Mouse (Mus musculus) adrenal gland, postnatal 25 days (tissue): ENCODE data around the gene Pttg1ip. TPM values are rescaled to one million over a fixed set of nuclear protein-coding genes. Genes with fewer than 3 reads are reported as not detected.
A peak's percentile ranks its signal among the peaks of the same experiment; 100 is the strongest.

Experiments
- DNase-seq: peaks from one replicate; pipeline ENCODE4 v3.0.0; 2021; ENCODE audit warnings: mixed read lengths
- long read RNA-seq: library from polyadenylated mRNA; stranded (forward); transcript quantifications from one replicate; pipeline ENCODE4 v2.0.0, GENCODE M21; 2021
- total RNA-seq: library from RNA; stranded (reverse); gene quantifications from 2 replicates; pipeline ENCODE4 v1.2.3, GENCODE M21; 2021

Gene Pttg1ip
- 154 and 195 TPM in 2 replicates for total RNA-seq
- long read RNA-seq, transcript Pttg1ip-201 (6 exons, 2,294 nt), result major isoform, 448 of 496 reads
- long read RNA-seq, partial matches to known transcripts, result 33 of 496 reads
- long read RNA-seq, other reads (novel, unspliced or antisense), result 10 of 496 reads

DNA sequence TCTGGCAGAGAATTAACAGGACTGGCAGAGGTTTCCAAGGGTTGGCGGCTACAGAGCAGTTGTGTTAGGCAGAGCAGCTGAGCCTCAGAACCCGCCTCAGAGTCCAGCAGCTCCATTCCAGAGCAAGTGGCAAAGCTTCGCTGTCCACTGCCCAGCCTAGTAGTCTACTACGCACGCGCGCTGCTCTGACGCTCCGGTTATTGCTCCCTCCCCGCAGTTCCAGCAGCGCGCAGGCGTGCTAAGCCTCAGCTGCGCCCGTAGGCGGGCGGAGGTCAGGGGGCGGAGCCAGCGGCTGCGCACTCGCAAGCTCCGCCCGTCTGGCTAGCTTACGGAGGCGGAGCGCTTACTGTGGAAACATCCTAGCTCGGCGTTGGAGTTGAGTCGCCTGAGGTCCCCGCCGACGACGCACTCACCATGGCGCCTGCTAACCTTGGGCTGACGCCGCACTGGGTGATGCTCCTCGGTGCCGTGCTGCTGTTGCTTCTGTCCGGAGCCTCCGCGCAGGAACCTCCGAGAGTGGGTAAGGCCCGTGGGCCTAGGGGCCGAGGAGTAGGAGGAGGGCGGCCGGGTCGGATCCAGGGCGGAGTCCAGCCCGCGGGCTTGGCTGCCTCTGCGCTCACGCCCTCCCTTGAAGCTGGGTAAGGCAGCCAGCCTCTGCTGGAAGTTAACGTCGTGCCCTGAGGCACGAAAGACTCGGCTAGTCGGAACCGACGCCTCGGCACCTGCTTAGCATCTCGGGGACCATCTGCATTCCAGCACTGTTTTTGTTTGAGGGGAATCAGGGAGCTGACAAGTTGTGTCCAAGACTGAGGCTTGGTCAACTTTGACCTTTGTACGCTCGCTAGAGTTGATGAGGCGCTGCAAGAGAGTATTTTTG lies at the start of gene Pttg1ip:
Gene Pttg1ip, plus strand, starts transcription at position 313 of the 877 bp plus-strand sequence.
- DNase-seq, result peak; percentile 97

DNA sequence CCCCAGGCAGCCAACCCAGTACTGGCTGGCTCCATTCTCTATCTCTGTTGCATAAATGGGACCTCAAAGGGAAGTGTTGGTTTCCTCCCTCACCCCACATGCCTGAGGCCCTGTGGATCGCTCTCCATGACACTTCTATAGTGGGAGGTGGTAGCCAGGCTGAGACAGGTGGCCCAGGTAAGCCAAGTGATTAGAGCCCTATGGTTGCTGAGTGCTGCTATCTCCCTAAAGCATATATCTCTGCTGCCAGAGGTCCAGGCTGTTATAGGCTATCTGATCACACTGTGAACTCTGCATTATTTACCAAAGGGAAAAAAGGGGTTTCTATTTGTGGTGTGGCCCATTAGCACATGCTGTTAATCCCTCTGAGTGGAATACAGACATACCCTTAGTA lies 49.5 kb upstream of the Pttg1ip start:
- DNase-seq, result no peak

DNA sequence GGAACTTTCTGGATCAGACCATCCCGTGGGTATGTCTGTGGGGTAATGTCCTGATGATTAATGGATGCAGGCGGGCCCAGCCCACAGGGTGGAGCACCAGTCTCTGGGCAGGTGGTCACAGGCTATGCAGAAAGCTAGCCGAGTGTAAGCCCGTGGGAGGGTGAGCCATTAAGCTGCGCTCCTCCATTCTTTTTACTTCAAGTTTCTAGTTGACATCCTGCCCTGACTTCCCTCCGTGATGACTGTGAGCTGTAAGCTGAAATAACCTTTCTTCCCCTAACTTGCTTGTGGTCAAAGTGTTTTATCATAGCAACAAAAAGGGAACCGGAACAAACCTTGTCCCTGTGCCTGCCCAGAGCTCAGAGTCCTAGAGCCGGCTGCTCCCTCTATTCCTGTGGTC lies 44.8 kb upstream of the Pttg1ip start:
- DNase-seq, result no peak

DNA sequence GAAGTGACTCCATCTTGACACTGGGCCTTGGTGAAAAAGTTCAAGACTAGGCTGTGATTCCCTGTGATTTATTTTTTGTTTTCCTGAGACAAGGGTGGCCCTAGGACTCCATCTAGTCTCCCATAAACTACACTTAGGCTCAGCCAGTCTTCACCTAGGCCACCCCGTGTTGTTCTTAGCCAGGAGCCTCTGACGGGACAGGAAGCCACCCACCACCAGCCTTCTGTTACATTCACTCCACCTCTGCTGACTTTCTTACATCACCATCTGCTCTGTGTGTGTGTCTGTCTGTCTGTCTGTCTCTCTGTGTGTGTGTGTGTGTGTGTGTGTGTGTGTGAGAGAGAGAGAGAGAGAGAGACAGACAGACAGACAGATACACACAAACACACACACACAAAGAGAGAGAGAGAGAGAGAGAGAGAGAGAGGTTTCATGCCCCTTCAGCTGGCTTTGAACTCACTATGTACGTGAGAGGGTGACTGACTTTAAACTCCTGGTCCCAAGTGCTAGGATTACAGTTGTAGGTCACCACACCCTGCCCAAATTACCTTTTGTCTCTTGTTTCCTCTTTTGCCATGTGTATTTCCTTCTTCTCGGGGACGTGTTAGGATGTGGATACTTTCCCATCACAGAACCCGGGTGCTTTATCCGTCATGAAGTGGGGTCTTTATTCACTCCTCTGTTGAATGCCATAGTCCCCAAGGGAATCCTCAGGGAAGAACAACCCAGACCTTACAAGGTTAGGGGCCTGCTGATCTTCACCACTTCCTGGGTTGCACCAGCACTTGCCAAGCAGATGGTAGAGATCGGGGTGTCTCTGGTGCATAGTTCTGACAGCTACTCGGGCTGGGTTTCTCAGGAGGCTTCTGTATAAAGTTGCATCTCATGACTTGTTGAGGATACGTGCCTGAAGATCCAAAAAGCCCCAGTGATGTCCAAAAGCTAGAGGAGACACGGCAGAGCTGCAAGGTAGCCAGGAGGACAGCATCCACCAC lies 44.0 kb upstream of the Pttg1ip start:
- DNase-seq, result no peak

DNA sequence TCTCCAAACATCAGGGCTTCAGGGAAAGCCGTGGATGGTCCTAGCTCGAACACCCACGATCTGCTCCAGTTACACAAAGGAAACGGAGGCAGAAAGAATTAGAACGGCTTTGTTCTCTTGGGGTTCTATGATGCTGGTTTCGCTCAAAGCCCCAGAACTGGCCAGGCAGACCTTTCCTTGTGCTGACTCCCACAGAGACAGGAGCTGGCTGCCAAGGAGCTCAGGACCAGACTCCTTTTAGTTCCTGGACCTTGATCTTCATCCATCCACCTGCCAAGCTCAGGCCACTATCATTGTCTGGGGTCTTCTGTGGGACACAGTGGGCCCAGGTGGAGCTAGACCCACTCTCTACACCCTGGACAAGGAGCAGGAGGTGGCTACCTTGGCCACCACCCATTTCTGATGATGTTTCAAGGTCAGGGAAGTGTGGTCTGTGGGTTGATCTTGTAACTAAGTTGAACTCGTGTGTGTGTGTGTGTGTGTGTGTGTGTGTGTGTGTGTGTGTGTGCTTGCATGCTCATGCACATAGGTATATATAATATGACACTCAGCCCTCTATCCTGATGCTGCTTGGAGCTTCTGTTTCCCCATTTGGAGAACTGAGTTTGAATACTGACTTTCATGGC lies 42.1 kb upstream of the Pttg1ip start:
- DNase-seq, result no peak

DNA sequence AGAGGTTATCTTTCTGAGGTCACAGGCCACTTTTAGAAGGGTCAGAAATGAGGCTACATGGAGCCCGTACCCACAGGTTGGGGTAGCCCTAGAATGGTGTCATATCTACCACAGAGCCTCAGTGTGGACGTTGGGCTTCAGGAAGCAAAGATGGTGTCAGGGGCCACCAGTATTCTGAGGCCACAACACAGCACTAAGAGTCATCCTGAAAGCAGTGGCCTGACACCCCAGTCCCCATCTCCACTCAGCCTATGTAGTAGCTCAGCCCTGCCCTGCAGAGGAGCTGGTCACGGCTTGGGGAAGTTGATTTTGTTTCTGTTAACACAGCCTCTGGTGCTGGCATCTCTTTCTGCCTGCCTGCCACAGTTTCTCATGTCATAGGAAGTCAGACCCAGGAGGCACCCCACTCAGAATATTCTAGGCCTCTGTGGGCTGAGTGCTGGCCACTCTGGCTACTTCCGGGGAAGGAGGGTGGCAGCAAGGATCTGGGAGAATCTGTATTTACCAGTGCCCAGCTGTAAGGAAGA lies 40.9 kb upstream of the Pttg1ip start:
- DNase-seq, result no peak

DNA sequence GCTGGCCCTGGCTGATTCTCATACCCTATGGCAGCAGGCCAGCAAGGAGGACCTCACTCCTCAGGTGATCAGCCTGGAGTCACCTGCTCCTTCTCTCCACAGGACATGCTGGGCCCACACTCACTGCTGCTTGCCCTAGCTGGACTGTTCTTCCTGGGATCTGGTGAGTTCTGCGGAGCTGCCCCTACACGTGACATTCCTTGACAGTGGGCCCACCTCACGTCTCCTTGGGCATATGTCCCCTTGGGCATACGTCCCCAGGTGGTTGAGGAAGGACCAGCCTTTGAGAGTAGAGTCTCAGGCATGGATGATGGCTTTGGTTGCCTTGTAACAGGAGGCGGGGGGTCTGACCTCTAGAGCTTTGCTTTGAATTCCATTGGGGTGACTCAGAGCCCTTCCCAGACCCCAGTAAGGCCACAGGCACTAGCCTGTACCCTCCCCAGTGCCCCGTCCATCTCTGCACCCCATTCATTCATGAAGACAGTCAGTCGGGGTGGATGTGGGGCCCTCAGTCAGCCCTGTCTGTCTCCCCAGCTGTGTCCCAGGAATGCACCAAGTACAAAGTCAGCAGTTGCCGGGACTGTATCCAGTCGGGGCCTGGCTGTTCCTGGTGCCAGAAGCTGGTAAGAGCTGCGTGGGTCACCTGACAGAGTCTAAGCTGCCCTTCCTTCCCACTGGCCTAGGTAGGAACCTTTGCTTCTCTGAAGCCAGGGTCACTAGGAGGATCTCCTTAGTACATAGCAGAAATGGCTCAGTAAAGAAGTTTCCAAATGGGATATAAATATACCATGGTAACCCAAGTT lies 39.5 kb upstream of the Pttg1ip start:
- DNase-seq, result no peak

DNA sequence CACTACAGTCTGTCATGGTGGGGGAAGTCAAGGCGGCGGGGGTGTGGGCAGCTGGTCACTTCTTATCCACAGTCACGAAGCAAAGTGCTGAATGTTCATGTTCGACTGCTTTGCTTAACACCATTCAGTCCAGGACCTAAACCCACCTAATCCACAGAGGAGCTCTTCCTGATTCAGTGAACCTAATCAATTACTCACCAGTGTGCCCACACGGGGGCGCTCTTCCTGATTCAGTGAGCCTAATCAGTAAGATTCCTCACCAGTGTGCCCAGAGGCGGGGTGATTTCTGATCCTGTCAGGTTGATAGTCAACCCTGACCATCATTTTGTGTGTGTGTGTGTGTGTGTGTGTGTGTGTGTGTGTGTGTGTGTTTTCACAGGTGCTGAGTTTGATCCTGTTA lies 38.3 kb upstream of the Pttg1ip start:
- DNase-seq, result peak; percentile 37

DNA sequence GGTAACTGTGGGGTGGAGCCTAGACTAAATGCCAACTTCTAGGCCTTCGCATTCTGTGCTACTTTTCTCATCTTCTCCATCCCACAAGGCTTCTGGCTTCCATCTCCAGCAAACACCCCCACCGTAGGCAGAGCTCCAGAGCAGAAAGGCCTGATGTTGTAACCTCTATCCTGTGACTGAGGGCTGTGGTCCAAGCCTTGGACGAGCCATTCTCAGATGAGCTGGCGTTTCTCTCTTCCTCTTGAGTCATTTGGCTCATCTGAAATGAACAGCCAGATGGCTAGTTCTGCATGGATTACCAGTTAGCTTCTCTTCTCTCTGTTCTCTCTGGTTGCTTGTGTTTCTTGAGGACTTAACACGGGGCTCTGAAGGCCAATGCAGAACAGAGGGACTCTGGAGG lies 36.6 kb upstream of the Pttg1ip start:
- peak; percentile 43 for DNase-seq

DNA sequence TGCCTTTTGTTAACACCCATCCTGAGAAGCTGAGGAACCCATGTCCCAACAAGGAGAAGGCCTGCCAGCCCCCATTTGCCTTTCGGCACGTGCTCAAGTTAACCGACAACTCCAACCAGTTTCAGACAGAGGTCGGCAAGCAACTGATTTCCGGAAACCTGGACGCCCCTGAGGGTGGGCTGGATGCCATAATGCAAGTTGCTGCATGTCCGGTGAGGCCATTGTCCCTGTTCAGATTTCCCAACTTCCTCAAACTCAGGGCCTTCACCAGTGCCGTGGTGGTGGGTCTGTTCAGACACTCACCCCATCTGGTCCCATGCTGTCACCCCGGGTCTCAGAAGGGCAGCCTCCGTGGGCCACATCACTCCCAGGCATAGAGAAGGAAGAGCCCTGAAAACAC lies 32.9 kb upstream of the Pttg1ip start:
- DNase-seq, result no peak

DNA sequence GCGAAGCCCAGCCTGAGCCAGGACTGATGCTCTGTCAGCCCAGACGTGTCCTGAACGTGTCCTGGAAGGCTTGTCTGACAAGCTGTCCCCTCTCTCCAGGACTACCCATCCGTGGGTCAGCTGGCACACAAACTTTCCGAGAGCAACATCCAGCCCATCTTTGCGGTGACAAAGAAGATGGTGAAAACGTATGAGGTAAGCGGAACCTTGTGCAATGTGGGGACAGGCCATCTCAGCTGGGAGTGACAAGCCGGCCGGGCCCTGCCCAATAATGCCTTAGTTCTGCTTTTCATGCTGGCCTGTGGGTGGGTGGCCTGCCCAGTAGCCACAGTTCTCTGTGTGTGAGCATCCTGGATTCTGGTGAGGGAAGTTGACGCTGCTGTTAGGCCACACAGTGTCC lies 30.6 kb upstream of the Pttg1ip start:
- DNase-seq, result no peak

DNA sequence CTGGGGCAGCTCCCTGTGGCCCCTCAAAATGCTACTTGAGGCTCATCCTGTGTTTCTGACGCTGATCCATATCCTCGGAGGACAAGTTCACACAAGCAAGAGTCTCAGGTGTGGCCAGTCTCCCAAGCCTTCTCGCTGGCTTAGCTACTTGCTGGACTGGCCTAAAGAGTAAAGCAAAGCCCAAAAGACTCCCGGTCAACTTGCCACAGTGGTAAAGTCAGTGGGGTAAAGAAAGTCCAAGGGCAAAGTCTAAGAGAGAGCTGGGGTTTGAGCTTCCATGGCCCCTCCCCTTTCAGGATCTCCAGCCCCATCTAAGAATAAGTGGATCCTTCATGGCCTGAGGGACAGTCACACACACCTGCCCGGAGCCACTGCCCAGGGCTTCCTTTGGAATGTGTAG lies 29.4 kb upstream of the Pttg1ip start:
- DNase-seq, result no peak

DNA sequence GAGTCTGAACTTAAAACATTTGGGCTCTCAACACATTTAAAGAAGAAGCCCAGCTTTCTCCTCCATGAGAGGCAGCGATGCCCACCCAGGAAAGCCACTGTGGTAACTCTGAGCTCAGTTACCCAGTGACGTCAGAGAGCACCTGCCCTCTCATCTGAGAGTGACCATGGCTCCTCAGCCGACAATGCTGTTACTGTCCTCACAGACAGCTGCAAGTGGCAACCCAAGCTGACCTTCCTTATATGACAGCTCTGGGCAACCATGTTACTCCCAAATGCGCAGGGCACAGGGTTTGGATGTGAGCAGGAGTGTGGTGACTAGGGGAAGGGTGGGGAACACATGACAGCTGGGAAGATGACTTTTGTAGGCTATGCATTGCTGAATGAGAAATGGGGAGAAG lies 28.2 kb upstream of the Pttg1ip start:
- no peak for DNase-seq

DNA sequence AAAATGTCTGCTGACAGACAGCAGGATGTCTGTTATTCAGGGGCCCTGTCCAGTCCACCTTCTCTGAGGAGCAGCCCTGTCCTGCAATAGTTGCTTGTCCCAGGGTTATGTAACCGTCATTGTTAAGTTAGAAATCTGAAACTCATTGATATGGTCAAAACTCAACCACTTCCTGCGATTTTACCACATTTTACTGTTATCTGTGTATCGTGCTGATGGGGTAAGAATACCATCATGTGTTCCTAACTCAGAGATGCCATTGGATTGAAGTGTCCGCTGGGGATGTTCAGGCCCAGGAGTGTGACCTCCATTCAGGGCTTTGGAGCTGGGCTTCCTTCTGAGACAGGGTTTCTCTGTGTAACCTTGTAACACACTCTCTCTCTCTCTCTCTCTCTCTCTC lies 26.6 kb upstream of the Pttg1ip start:
- no peak for DNase-seq

DNA sequence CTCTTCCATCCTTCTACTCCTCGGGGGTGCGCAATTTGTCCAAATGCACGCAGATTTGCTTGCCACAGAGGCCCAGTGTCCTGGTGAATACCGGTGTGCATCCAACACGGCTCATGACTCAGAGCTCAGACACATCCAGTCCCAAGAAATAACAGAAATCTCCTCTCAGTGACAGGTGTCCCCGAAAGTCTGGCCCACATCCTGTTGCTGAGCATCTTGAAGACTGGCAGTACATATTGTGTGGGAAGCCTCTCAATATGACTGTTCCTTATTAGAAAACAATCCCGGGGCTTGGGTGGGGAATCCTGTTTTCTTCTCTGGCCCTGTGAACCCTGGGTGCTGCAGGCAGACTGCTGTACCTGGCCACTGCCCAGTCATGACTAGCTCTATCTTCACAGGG lies 24.9 kb upstream of the Pttg1ip start:
- no peak for DNase-seq

DNA sequence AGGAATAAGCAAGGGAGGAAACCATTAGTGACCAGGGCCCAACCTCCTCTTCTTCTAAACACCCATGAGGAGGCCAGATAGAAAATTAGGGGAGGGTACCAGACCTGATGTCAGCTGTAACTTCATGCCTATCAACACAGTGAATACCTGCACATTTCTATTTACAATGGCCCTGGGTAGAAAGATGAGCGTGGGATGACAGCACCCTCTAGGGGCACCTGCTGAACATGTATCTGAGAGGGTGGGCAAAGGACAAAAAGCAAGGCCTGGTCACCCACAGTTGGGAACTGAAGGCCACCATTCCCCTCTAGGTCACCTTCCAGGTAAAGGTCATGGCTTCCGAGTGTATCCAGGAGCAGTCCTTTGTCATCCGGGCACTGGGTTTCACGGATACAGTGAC lies 23.9 kb upstream of the Pttg1ip start:
- no peak for DNase-seq

DNA sequence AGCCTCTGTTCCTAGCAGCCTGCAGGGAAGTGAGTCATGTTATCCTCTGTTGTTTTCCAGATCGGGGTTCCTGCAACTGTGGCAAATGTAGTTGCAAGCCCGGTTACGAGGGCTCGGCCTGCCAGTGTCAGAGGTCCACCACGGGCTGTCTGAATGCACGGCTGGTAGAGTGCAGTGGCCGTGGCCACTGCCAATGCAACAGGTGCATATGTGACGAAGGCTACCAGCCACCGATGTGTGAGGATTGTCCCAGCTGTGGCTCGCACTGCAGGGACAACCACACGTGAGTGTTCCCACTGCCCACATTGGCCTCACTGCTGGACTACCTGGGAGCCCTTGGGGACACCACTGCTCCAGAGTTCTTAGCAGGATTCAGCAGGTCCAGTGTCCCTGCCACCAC lies 21.4 kb upstream of the Pttg1ip start:
- DNase-seq, result no peak

DNA sequence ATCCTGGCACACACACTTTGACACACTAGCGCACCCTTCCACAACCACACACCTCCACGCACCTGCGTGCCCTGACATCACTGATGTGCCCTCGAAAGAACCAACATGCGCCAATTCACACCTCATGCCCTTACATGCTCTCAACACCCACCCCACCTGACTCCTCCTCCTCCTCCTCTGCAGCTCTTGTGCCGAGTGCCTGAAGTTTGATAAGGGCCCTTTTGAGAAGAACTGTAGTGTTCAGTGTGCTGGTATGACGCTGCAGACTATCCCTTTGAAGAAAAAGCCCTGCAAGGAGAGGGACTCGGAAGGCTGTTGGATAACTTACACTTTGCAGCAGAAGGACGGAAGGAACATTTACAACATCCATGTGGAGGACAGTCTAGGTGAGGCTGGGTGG lies 20.7 kb upstream of the Pttg1ip start:
- no peak for DNase-seq

DNA sequence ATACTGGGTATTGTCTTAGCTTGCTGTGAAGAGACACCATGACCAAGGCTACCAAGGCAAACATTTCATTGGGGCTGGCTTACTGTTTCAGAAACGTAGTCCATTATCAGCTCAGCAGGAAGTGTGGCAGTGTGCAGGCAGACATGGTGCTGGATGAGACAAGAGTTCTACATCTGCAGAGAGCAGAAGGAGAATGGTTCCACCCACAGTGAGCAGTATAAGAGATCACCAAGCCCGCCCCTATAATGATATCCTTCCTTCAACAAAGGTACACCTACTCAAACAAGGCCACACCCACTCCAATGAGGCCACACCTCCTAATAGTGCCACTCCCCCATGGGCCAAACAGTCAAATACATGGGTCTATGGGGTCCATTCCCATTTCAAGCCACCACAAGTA lies 20.0 kb upstream of the Pttg1ip start:
- no peak for DNase-seq

DNA sequence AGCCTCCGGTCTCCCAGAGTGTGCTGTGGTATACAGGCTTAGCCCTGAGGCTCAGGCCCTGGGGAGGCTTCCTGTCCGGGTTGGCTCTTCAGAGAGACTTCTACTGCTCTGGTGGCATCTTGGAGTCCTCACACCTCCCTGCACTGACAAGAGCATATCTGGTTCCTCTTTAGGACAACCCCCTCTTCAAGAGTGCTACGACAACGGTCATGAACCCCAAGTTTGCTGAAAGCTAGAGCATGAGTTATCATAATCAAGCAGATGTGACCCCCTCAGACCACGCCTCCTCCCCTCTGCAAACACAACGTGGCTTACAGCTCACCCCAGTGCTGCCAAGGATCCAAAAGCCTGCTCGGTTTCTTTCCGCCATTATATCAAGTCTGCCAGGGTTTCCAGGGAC lies 16.5 kb upstream of the Pttg1ip start:
- no peak for DNase-seq

DNA sequence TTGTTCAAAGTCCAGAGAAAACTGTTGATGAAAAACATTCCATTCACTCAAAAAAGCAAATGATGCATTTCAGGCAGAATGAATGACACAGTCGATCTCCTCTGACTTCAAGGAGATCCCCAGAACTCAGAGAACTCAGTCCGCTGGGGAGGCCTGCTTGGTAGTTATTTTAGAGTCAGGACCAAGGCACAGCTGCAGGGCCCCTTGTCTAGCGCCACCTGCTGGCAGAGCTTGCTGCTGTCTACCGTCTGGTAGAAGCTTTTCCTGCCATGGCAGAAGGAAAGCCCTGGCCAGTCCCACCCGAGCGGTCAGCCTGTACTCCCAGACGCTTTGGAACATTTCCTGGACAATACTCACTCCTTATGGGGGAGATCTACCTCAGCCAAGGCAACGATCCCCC lies 14.9 kb upstream of the Pttg1ip start:
- peak; percentile 94 for DNase-seq
